Mouse (Mus musculus) midbrain, embryonic 15.5 days (tissue): ENCODE results near the gene Hoxb13. TPM values are rescaled to one million over a fixed set of nuclear protein-coding genes. Genes with fewer than 3 reads are reported as not detected.

Experiments
- ATAC-seq: fragments of 200-750 bp; cut with Nextera tagmentation; replicated peaks from 2 replicates; pipeline ENCODE4 v1.8.0; 2017; ENCODE audit warnings: moderate TSS enrichment
- H3K27ac ChIP-seq: fragments of 300-500 bp; sonication (generic); 2 replicates; pipeline ENCODE4 v1.5.1; 2015; ENCODE audit warnings: mild to moderate bottlenecking, inconsistent platforms
- H3K27me3 ChIP-seq: fragments of 300-500 bp; sonication (generic); replicated peaks from 2 replicates; pipeline ENCODE4 v1.6.1; 2015; ENCODE audit warnings: inconsistent platforms
- H3K36me3 ChIP-seq: fragments of 300-500 bp; sonication (generic); replicated peaks from 2 replicates; pipeline ENCODE4 v1.6.1; 2015; ENCODE audit warnings: inconsistent platforms
- H3K4me1 ChIP-seq: fragments of 300-500 bp; sonication (generic); 2 replicates; pipeline ENCODE4 v1.6.1; 2015; ENCODE audit warnings: inconsistent platforms
- H3K4me2 ChIP-seq: fragments of 300-500 bp; sonication (generic); 2 replicates; pipeline ENCODE4 v1.6.1; 2015; ENCODE audit warnings: inconsistent platforms, mild to moderate bottlenecking, moderate library complexity
- H3K4me3 ChIP-seq: fragments of 300-500 bp; sonication (generic); 2 replicates; pipeline ENCODE4 v1.5.1; 2015; ENCODE audit warnings: mild to moderate bottlenecking, inconsistent platforms
- H3K9ac ChIP-seq: fragments of 300-500 bp; sonication (generic); 2 replicates; pipeline ENCODE4 v1.6.1; 2015; ENCODE audit warnings: mild to moderate bottlenecking, inconsistent platforms
- H3K9me3 ChIP-seq: fragments of 300-500 bp; sonication (generic); 2 replicates; pipeline ENCODE4 v1.6.1; 2016; ENCODE audit warnings: inconsistent platforms
- WGBS: fragments of 180-500 bp; shearing (Covaris S2); methylation state at CpG from one replicate; pipeline ENCODE4 v1.1.7; 2015; ENCODE audit warnings: mixed read lengths; 5-methylcytosine and 5-hydroxymethylcytosine counted together
- polyA plus RNA-seq: library from polyadenylated mRNA; unstranded; fragments of >200 nt; fragmentation: Nextera tagmentation; extraction: Ambion mirVana; gene quantifications from 2 replicates; pipeline ENCODE4 v1.2.1, GENCODE M21; 2015

The Hoxb13 gene
- polyA plus RNA-seq, 1 experiment from 2014 or later = not detected

- Histone ChIP-seq H3K36me3 (no peaks in the 10 kb centered on the region), H3K27me3 (peaks cover 97% of the 10 kb centered on the region), H3K9ac (no peak overlapping the region), H3K27ac (no peak overlapping the region), H3K4me3 (no peak overlapping the region), H3K4me1 (no peaks in the 10 kb centered on the region), H3K9me3 (no peaks in the 10 kb centered on the region), H3K4me2 (no peak overlapping the region)
- ATAC-seq = no peak
- WGBS = under 1% methylated on average over 17 of the region's 17 CpGs
These were observed 18.6 kb upstream of the Hoxb13 start for GRCm38 (mm10) chr11:96175511-96175910.

- Histone ChIP-seq H3K9ac (no peak overlapping the region), H3K9me3 (no peaks in the 10 kb centered on the region), H3K36me3 (no peaks in the 10 kb centered on the region), H3K27ac (no peak overlapping the region), H3K4me3 (no peak overlapping the region), H3K4me1 (no peaks in the 10 kb centered on the region), H3K27me3 (peaks cover 97% of the 10 kb centered on the region), H3K4me2 (no peak overlapping the region)
- WGBS = 2% methylated on average over 9 of the region's 9 CpGs
- no peak for ATAC-seq
These were observed 18.1 kb upstream of the Hoxb13 start for GRCm38 (mm10) chr11:96175951-96176530.

- no peak overlapping the region for H3K4me3 ChIP-seq
- 2% methylated on average over 10 of the region's 10 CpGs for WGBS
These were observed 17.3 kb upstream of the Hoxb13 start for GRCm38 (mm10) chr11:96176841-96177240.

GRCm38 (mm10) chr11:96177546-96178174 lies 16.5 kb upstream of the Hoxb13 start:
- no peak overlapping the region for H3K9ac ChIP-seq
- under 1% methylated on average over 27 of the region's 27 CpGs for WGBS
- H3K27me3 ChIP-seq = peaks cover 97% of the 10 kb centered on the region
- H3K9me3 ChIP-seq = no peaks in the 10 kb centered on the region
- H3K4me1 ChIP-seq = no peaks in the 10 kb centered on the region
- H3K27ac ChIP-seq = no peak overlapping the region
- no peak overlapping the region for H3K4me2 ChIP-seq
- H3K36me3 ChIP-seq = no peaks in the 10 kb centered on the region
- ATAC-seq = no peak
- H3K4me3 ChIP-seq = no peak overlapping the region

More at GRCm38 (mm10) chr11:96176841-96177240, 17.3 kb upstream of the Hoxb13 start:
- ATAC-seq = no peak
- Histone ChIP-seq H3K27ac (no peak overlapping the region), H3K9me3 (no peaks in the 10 kb centered on the region), H3K27me3 (peaks cover 97% of the 10 kb centered on the region), H3K4me2 (no peak overlapping the region), H3K36me3 (no peaks in the 10 kb centered on the region), H3K4me1 (no peaks in the 10 kb centered on the region), H3K9ac (no peak overlapping the region)

- no peak overlapping the region for H3K4me2 ChIP-seq
- 2% methylated on average over 8 of the region's 8 CpGs for WGBS
- H3K27me3 ChIP-seq = peaks cover 97% of the 10 kb centered on the region
- H3K9ac ChIP-seq = no peak overlapping the region
- peaks cover 4% of the 10 kb centered on the region; the same call in 1 of the 2 replicates for H3K9me3 ChIP-seq
- H3K4me3 ChIP-seq = no peak overlapping the region
- ATAC-seq = no peak
- H3K27ac ChIP-seq = no peak overlapping the region
- H3K4me1 ChIP-seq = no peaks in the 10 kb centered on the region
- H3K36me3 ChIP-seq = no peaks in the 10 kb centered on the region
These were observed 15.8 kb upstream of the Hoxb13 start for GRCm38 (mm10) chr11:96178356-96178755.

GRCm38 (mm10) chr11:96178911-96179503 lies 15.1 kb upstream of the Hoxb13 start:
- ATAC-seq = no peak
- WGBS = 0% methylated on average over 6 of the region's 6 CpGs
- no peak overlapping the region for H3K4me3 ChIP-seq
- H3K4me1 ChIP-seq = no peaks in the 10 kb centered on the region
- H3K9ac ChIP-seq = no peak overlapping the region
- peaks cover 97% of the 10 kb centered on the region for H3K27me3 ChIP-seq
- no peak overlapping the region for H3K27ac ChIP-seq
- H3K4me2 ChIP-seq = no peak overlapping the region
- no peaks in the 10 kb centered on the region for H3K36me3 ChIP-seq
- H3K9me3 ChIP-seq = peaks cover 4% of the 10 kb centered on the region; the same call in 1 of the 2 replicates

GRCm38 (mm10) chr11:96181061-96181460 lies 13.1 kb upstream of the Hoxb13 start:
- Histone ChIP-seq H3K9me3 (peaks cover 4% of the 10 kb centered on the region; the same call in 1 of the 2 replicates), H3K4me2 (no peak overlapping the region), H3K4me1 (no peaks in the 10 kb centered on the region), H3K27me3 (peaks cover 97% of the 10 kb centered on the region), H3K36me3 (no peaks in the 10 kb centered on the region), H3K4me3 (no peak overlapping the region), H3K9ac (no peak overlapping the region), H3K27ac (no peak overlapping the region)
- WGBS = 26% methylated on average over 4 of the region's 4 CpGs
- no peak for ATAC-seq

GRCm38 (mm10) chr11:96184233-96184632 lies 9.9 kb upstream of the Hoxb13 start:
- H3K27ac ChIP-seq = no peak overlapping the region
- H3K27me3 ChIP-seq = peaks cover 99% of the 10 kb centered on the region
- no peaks in the 10 kb centered on the region for H3K36me3 ChIP-seq
- peaks cover 4% of the 10 kb centered on the region; the same call in 1 of the 2 replicates for H3K9me3 ChIP-seq
- no peak overlapping the region for H3K4me3 ChIP-seq
- H3K4me2 ChIP-seq = no peak overlapping the region
- H3K9ac ChIP-seq = no peak overlapping the region
- H3K4me1 ChIP-seq = no peaks in the 10 kb centered on the region
- ATAC-seq = no peak

GRCm38 (mm10) chr11:96187321-96187720 lies 6.8 kb upstream of the Hoxb13 start:
- Histone ChIP-seq H3K4me3 (no peak overlapping the region), H3K27me3 (peaks cover 98% of the 10 kb centered on the region), H3K27ac (no peak overlapping the region), H3K9ac (no peak overlapping the region), H3K9me3 (peaks cover 4% of the 10 kb centered on the region; the same call in 1 of the 2 replicates), H3K36me3 (no peaks in the 10 kb centered on the region), H3K4me2 (no peak overlapping the region), H3K4me1 (no peaks in the 10 kb centered on the region)
- WGBS = 16% methylated on average over 4 of the region's 4 CpGs
- no peak for ATAC-seq

GRCm38 (mm10) chr11:96189810-96190522 lies 4.2 kb upstream of the Hoxb13 start:
- Histone ChIP-seq H3K27ac (no peak overlapping the region), H3K9me3 (no peaks in the 10 kb centered on the region), H3K36me3 (no peaks in the 10 kb centered on the region), H3K4me2 (no peak overlapping the region), H3K27me3 (peaks cover 98% of the 10 kb centered on the region), H3K4me3 (no peak overlapping the region), H3K9ac (no peak overlapping the region), H3K4me1 (peaks cover 3% of the 10 kb centered on the region; the same call in 1 of the 2 replicates)
- under 1% methylated on average over 28 of the region's 28 CpGs for WGBS
- ATAC-seq = no peak

GRCm38 (mm10) chr11:96191132-96191531 lies 3.0 kb upstream of the Hoxb13 start:
- no peak overlapping the region for H3K4me3 ChIP-seq
- ATAC-seq = no peak
- H3K4me2 ChIP-seq = no peak overlapping the region
- H3K9me3 ChIP-seq = no peaks in the 10 kb centered on the region
- no peaks in the 10 kb centered on the region for H3K36me3 ChIP-seq
- H3K27ac ChIP-seq = no peak overlapping the region
- 4% methylated on average over 5 of the region's 5 CpGs for WGBS
- H3K4me1 ChIP-seq = peaks cover 3% of the 10 kb centered on the region; the same call in 1 of the 2 replicates
- no peak overlapping the region for H3K9ac ChIP-seq
- peaks cover 98% of the 10 kb centered on the region for H3K27me3 ChIP-seq

- Histone ChIP-seq H3K27me3 (peaks cover 98% of the 10 kb centered on the region), H3K27ac (no peak overlapping the region), H3K9ac (no peak overlapping the region), H3K36me3 (no peaks in the 10 kb centered on the region), H3K4me1 (peaks cover 3% of the 10 kb centered on the region; the same call in 1 of the 2 replicates), H3K9me3 (no peaks in the 10 kb centered on the region), H3K4me2 (peak overlapping the region; percentile 30), H3K4me3 (peak overlapping the region; percentile 8; the same call in 1 of the 2 replicates)
- 2% methylated on average over 10 of the region's 10 CpGs for WGBS
- ATAC-seq = no peak
These were observed 240 bp downstream of the Hoxb13 start for GRCm38 (mm10) chr11:96194401-96194710.
